Mouse (Mus musculus) erythroblast, embryonic 14.5 days (primary cell): Measurements from ENCODE around the gene Dffa.

ENCODE experiments used
- GATA1 ChIP-seq: IDR thresholded peaks from 2 replicates; pipeline ENCODE4 v1.6.1; 2012; ENCODE audit warnings: low read length, inconsistent platforms, mixed read lengths
- TAL1 ChIP-seq: IDR thresholded peaks from 3 replicates; pipeline ENCODE4 v1.6.1; 2012; ENCODE audit warnings: low read length, inconsistent platforms, mixed read lengths

- TF ChIP-seq TAL1 (no peak), GATA1 (no peak)
These were observed 6.0 kb upstream of the Dffa start for GRCm38 (mm10) chr4:149097956-149098355.
